Mouse (Mus musculus): ENCODE measurements around the gene Gm21954. TPM values are rescaled to one million over a fixed set of nuclear protein-coding genes. Genes with fewer than 3 reads are reported as not detected.

The Gm21954 gene
- total and polyA plus RNA-seq, 2 experiments from 2014 or later = not detected

- H3K4me2 ChIP-seq (ENCODE audit: low read depth) = no peak overlapping the region
- H3K4me3 ChIP-seq (ENCODE audit: low read depth, low read length) = no peak overlapping the region
- no peaks in the 10 kb centered on the region for H3K9me3 ChIP-seq (ENCODE audit: low read length)
- no peaks in the 10 kb centered on the region for H3K27me3 ChIP-seq (ENCODE audit: insufficient read depth, low read length)
- peak; percentile 35 for ATAC-seq
- peak; percentile 51 for DNase-seq
- H3K27ac ChIP-seq (ENCODE audit: low read depth, low read length) = no peak overlapping the region
- peaks cover 12% of the 10 kb centered on the region; the same call in 1 of the 2 replicates for H3K36me3 ChIP-seq (ENCODE audit: insufficient read depth)
- TF ChIP-seq CTCF (IDR thresholded peaks at IDR 0.05; ENCODE audit: low read depth) = no peak
- no peak overlapping the region for H3K9ac ChIP-seq
- no peaks in the 10 kb centered on the region; the same call in 1 of the 2 replicates for H3K4me1 ChIP-seq (ENCODE audit: insufficient read depth)
- WGBS = 84% methylated on average over 14 of the region's 14 CpGs
Measured at GRCm38 (mm10) chr3:55451035-55451434, 21.0 kb downstream of the Gm21954 start.

DNA sequence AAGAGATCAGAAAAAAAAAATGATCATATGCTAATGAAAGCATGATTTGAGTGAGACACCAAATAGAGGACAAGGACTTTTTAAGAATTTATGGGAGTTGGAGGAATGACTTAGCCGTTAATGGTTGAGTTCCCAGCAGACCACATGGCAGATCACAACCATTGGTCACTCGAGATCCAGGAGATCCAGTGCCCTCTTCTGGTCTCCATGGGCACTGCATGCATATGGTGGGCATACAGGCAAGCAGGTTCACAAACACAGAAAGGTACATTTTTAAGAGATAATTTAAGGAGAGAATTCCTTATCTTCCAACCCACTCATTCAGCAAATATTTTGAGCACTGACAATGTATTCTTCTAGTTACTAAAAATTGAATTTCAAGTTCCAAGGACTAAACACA is 22.9 kb downstream of the Gm21954 start:
- H3K9me3 ChIP-seq (ENCODE audit: low read length) = no peaks in the 10 kb centered on the region
- peaks cover 12% of the 10 kb centered on the region; the same call in 1 of the 2 replicates for H3K36me3 ChIP-seq (ENCODE audit: insufficient read depth)
- H3K4me2 ChIP-seq (ENCODE audit: low read depth) = no peak overlapping the region
- TF ChIP-seq CTCF (IDR thresholded peaks at IDR 0.05; ENCODE audit: low read depth) = peak; percentile 34
- no peaks in the 10 kb centered on the region; the same call in 1 of the 2 replicates for H3K4me1 ChIP-seq (ENCODE audit: insufficient read depth)
- H3K27ac ChIP-seq (ENCODE audit: low read depth, low read length) = no peak overlapping the region
- ATAC-seq = no peak
- no peak overlapping the region for H3K4me3 ChIP-seq (ENCODE audit: low read depth, low read length)
- H3K9ac ChIP-seq = no peak overlapping the region
- WGBS = 93% methylated on average over 2 of the region's 2 CpGs
- H3K27me3 ChIP-seq (ENCODE audit: insufficient read depth, low read length) = no peaks in the 10 kb centered on the region
- DNase-seq = no peak

GRCm38 (mm10) chr3:55447486-55448460 is 24.2 kb downstream of the Gm21954 start:
- ATAC-seq (peak; percentile 94), DNase-seq (peak; percentile 84)
- Histone ChIP-seq H3K4me2 (ENCODE audit: low read depth) (no peak overlapping the region), H3K36me3 (ENCODE audit: insufficient read depth) (peaks cover 12% of the 10 kb centered on the region; the same call in 1 of the 2 replicates), H3K9me3 (ENCODE audit: low read length) (no peaks in the 10 kb centered on the region), H3K4me1 (ENCODE audit: insufficient read depth) (peaks cover 5% of the 10 kb centered on the region; the same call in 1 of the 2 replicates), H3K4me3 (ENCODE audit: low read depth, low read length) (no peak overlapping the region), H3K27ac (ENCODE audit: low read depth, low read length) (peak overlapping the region; percentile 64; the same call in 1 of the 2 replicates), H3K9ac (no peak overlapping the region), H3K27me3 (ENCODE audit: insufficient read depth, low read length) (no peaks in the 10 kb centered on the region)
- 0 out of 2 replicates have a peak, but pooled peaks have one; percentile 2 for TF ChIP-seq CTCF (IDR thresholded peaks at IDR 0.05; ENCODE audit: low read depth)
- WGBS = 35% methylated on average over 5 of the region's 5 CpGs

GRCm38 (mm10) chr3:55446681-55447080 is 25.3 kb downstream of the Gm21954 start:
- H3K4me2 ChIP-seq (ENCODE audit: low read depth) = no peak overlapping the region
- peaks cover 5% of the 10 kb centered on the region; the same call in 1 of the 2 replicates for H3K36me3 ChIP-seq (ENCODE audit: insufficient read depth)
- WGBS = 93% methylated on average over 7 of the region's 7 CpGs
- H3K4me1 ChIP-seq (ENCODE audit: insufficient read depth) = peaks cover 5% of the 10 kb centered on the region; the same call in 1 of the 2 replicates
- H3K4me3 ChIP-seq (ENCODE audit: low read depth, low read length) = no peak overlapping the region
- H3K27ac ChIP-seq (ENCODE audit: low read depth, low read length) = peak overlapping the region; percentile 36; the same call in 1 of the 2 replicates
- DNase-seq (no peak), ATAC-seq (no peak)
- H3K9ac ChIP-seq = no peak overlapping the region
- no peak for TF ChIP-seq CTCF (IDR thresholded peaks at IDR 0.05; ENCODE audit: low read depth)
- no peaks in the 10 kb centered on the region for H3K9me3 ChIP-seq (ENCODE audit: low read length)
- H3K27me3 ChIP-seq (ENCODE audit: insufficient read depth, low read length) = no peaks in the 10 kb centered on the region

GRCm38 (mm10) chr3:55443725-55444124 is 28.3 kb downstream of the Gm21954 start:
- no peaks in the 10 kb centered on the region for H3K9me3 ChIP-seq (ENCODE audit: low read length)
- H3K9ac ChIP-seq = no peak overlapping the region
- 62% methylated on average over 2 of the region's 2 CpGs for WGBS
- H3K4me1 ChIP-seq (ENCODE audit: insufficient read depth) = peaks cover 14% of the 10 kb centered on the region
- no peaks in the 10 kb centered on the region for H3K27me3 ChIP-seq (ENCODE audit: insufficient read depth, low read length)
- no peak overlapping the region for H3K4me2 ChIP-seq (ENCODE audit: low read depth)
- ATAC-seq (no peak), DNase-seq (no peak)
- H3K4me3 ChIP-seq (ENCODE audit: low read depth, low read length) = no peak overlapping the region
- no peaks in the 10 kb centered on the region for H3K36me3 ChIP-seq (ENCODE audit: insufficient read depth)
- no peak overlapping the region for H3K27ac ChIP-seq (ENCODE audit: low read depth, low read length)
- no peak for TF ChIP-seq CTCF (IDR thresholded peaks at IDR 0.05; ENCODE audit: low read depth)

- DNase-seq (no peak), ATAC-seq (no peak)
- Histone ChIP-seq H3K27me3 (ENCODE audit: insufficient read depth, low read length) (no peaks in the 10 kb centered on the region), H3K36me3 (ENCODE audit: insufficient read depth) (no peaks in the 10 kb centered on the region), H3K4me3 (ENCODE audit: low read depth, low read length) (no peak overlapping the region), H3K4me2 (ENCODE audit: low read depth) (no peak overlapping the region), H3K27ac (ENCODE audit: low read depth, low read length) (no peak overlapping the region), H3K9me3 (ENCODE audit: low read length) (no peaks in the 10 kb centered on the region), H3K9ac (no peak overlapping the region), H3K4me1 (ENCODE audit: insufficient read depth) (peaks cover 14% of the 10 kb centered on the region)
- TF ChIP-seq CTCF (IDR thresholded peaks at IDR 0.05; ENCODE audit: low read depth) = no peak
- WGBS = 61% methylated on average over 8 of the region's 8 CpGs
Measured at GRCm38 (mm10) chr3:55443271-55443670, 28.7 kb downstream of the Gm21954 start.
